In genomic region chr9:101159431-101159830, GRCm38 (mm10) we compare ENCODE assay signal across 8 mouse cellular contexts.
DNase-seq lines count a peak whose midpoint lies in the region; ATAC-seq and TF ChIP-seq lines count a peak whose summit lies in the region.
"Had no signal": no experiment of that assay in that cellular context is flagged by ENCODE, and none has a peak within 500 bp of the region (broad histone marks: within the 10 kb centered on the region; RNA-seq: fewer than 3 reads in every experiment).

No protein-coding gene starts in this region.

- no peak overlapping the region for H3K4me3 ChIP-seq in kidney, adult 2 months (ENCODE audit: insufficient read depth, low read depth, low read length)
- H3K4me3 ChIP-seq: lung, embryonic 15.5 days had no signal

- no peaks in the 10 kb centered on the region for H3K4me1 ChIP-seq in kidney, adult 2 months (ENCODE audit: control insufficient read depth, insufficient read depth, low read length)
- H3K4me1 ChIP-seq: lung, embryonic 15.5 days had no signal

- peak; percentile 37 for DNase-seq in kidney, adult 2 months
- no peak for DNase-seq in kidney, adult 11 months
- peak; percentile 39 for DNase-seq in T-cell, adult 2 months (ENCODE audit: low spot score)
- DNase-seq in embryo, embryonic 11 days = peak; percentile 56
- DNase-seq in lung, postnatal 14 days = peak; percentile 9
- no peak for DNase-seq in urinary bladder, postnatal 4 days (ENCODE audit: low spot score in 2 of 2)

- peak; percentile 88 for ATAC-seq in CD4-positive, CD25-positive, alpha-beta regulatory T cell, adult 4 months

- TF ChIP-seq CTCF in kidney, adult 2 months (conservative IDR thresholded peaks at IDR 0.05; ENCODE audit: insufficient read depth, insufficient read length, low read depth, low read length) = peak; percentile 20; the same call in 1 of the 2 replicates

- no peaks in the 10 kb centered on the region for H3K27me3 ChIP-seq in kidney, adult 2 months (replicated peaks; ENCODE audit: control insufficient read depth, insufficient read depth, low read length)
- H3K27me3 ChIP-seq: lung, embryonic 15.5 days had no signal

- H3K27ac ChIP-seq in kidney, adult 2 months (ENCODE audit: insufficient read depth, low read depth, low read length) = no peak overlapping the region
- H3K27ac ChIP-seq: lung, embryonic 15.5 days had no signal

- H3K36me3 ChIP-seq in kidney, adult 2 months (ENCODE audit: control insufficient read depth, insufficient read depth, low read length) = no peaks in the 10 kb centered on the region

- WGBS in kidney, adult 2 months = 95% methylated on average over 1 of the region's 1 CpGs

- no peak for TF ChIP-seq POLR2A in kidney, adult 2 months (IDR thresholded peaks at IDR 0.05; ENCODE audit: low read depth, low read length)

Comparison
In these comparisons a context has a peak if more than half of its experiments do, and no peak if none do; other contexts are left out.
1. DNase-seq: peak in kidney, adult 2 months (single experiment), T-cell, adult 2 months (single experiment), embryo, embryonic 11 days (single experiment) and lung, postnatal 14 days (single experiment); none in kidney, adult 11 months (single experiment) and urinary bladder, postnatal 4 days (0 of 2).